Mouse (Mus musculus): ENCODE measurements around the gene Ralgps1. TPM values are rescaled to one million over a fixed set of nuclear protein-coding genes. Genes with fewer than 3 reads are reported as not detected.

Gene Ralgps1
- total and polyA plus RNA-seq, 3 experiments, result 0.89 to 2.6 TPM; not detected in 1

GRCm38 (mm10) chr2:33164646-33165045, 206.6 kb downstream of the Ralgps1 start:
- H3K9ac ChIP-seq (ENCODE audit: control insufficient read depth, low read depth, low read length, poor library complexity, severe bottlenecking), result no peak overlapping the region
- no peaks in the 10 kb centered on the region for H3K4me1 ChIP-seq (ENCODE audit: control insufficient read depth in 1 of 2, insufficient read depth in 2 of 2, low read length in 2 of 2)
- H3K4me3 ChIP-seq (ENCODE audit: control insufficient read depth in 1 of 2, insufficient read depth in 1 of 2, low read depth in 2 of 2, low read length in 2 of 2), result no peak overlapping the region
- no peak for DNase-seq (ENCODE audit: low read depth, low spot score)
- H3K27me3 ChIP-seq (ENCODE audit: control insufficient read depth in 1 of 2, insufficient read depth in 2 of 2, low read length in 2 of 2), result no peaks in the 10 kb centered on the region
- H3K9me3 ChIP-seq (replicated peaks; ENCODE audit: insufficient read depth, low read length), result no peaks in the 10 kb centered on the region
- H3K27ac ChIP-seq (ENCODE audit: control insufficient read depth, low read depth, low read length), result no peak overlapping the region
- no peaks in the 10 kb centered on the region for H3K36me3 ChIP-seq (ENCODE audit: control insufficient read depth in 1 of 2, insufficient read depth in 2 of 2, low read length in 2 of 2)
- no peak for TF ChIP-seq ZC3H11A (IDR thresholded peaks at IDR 0.05; ENCODE audit: low read depth, low read length)
- no peak for TF ChIP-seq CHD1 (IDR thresholded peaks at IDR 0.05; ENCODE audit: low read depth, low read length)
- TF ChIP-seq MXI1 (IDR thresholded peaks at IDR 0.05; ENCODE audit: low read depth, low read length), result no peak
- no peak for TF ChIP-seq CHD2 (IDR thresholded peaks at IDR 0.05; ENCODE audit: low read length)
- no peak for TF ChIP-seq ELF1 (IDR thresholded peaks at IDR 0.05; ENCODE audit: low read depth, low read length)
- TF ChIP-seq SMC3 (IDR thresholded peaks at IDR 0.05; ENCODE audit: low read depth, low read length), result no peak
- no peak for TF ChIP-seq POLR2AphosphoS2 (IDR thresholded peaks at IDR 0.05; ENCODE audit: low read length)
- no peak for TF ChIP-seq POLR2A (IDR thresholded peaks at IDR 0.05; ENCODE audit: control insufficient read depth in 1 of 2, insufficient read depth in 1 of 2, low read depth in 1 of 2, low read length in 2 of 2, poor library complexity in 1 of 2)
- no peak for TF ChIP-seq CTCF (IDR thresholded peaks at IDR 0.05 in 2 of 3, conservative IDR thresholded peaks at IDR 0.05 in 1 of 3; ENCODE audit: control insufficient read depth in 1 of 3, insufficient read depth in 1 of 3, low read depth in 2 of 3, low read length in 3 of 3, poor library complexity in 1 of 3, severe bottlenecking in 1 of 3)
- no peak for TF ChIP-seq GABPA (IDR thresholded peaks at IDR 0.05; ENCODE audit: low read depth, low read length)
- TF ChIP-seq EP300 (IDR thresholded peaks at IDR 0.05; ENCODE audit: low read depth in 1 of 2, low read length in 2 of 2), result no peak
- no peak for TF ChIP-seq MAFK (IDR thresholded peaks at IDR 0.05; ENCODE audit: borderline replicate concordance, low read depth, low read length)
- no peak for TF ChIP-seq USF2 (IDR thresholded peaks at IDR 0.05; ENCODE audit: borderline replicate concordance in 1 of 2, insufficient read depth in 1 of 2, low read depth in 1 of 2, low read length in 2 of 2)
- no peak for TF ChIP-seq TAL1 (IDR thresholded peaks at IDR 0.05; ENCODE audit: low read length)
- TF ChIP-seq E2F4 (IDR thresholded peaks at IDR 0.05; ENCODE audit: borderline replicate concordance, low read depth, low read length), result no peak
- no peaks in the 10 kb centered on the region for H3K79me2 ChIP-seq (ENCODE audit: control insufficient read depth, insufficient read depth, low read length, poor library complexity)

- no peaks in the 10 kb centered on the region for H3K79me2 ChIP-seq (ENCODE audit: control insufficient read depth, insufficient read depth, low read length, poor library complexity)
- no peak overlapping the region for H3K9ac ChIP-seq (ENCODE audit: control insufficient read depth, low read depth, low read length, poor library complexity, severe bottlenecking)
- no peaks in the 10 kb centered on the region for H3K9me3 ChIP-seq (replicated peaks; ENCODE audit: insufficient read depth, low read length)
- TF ChIP-seq MAFK (IDR thresholded peaks at IDR 0.05; ENCODE audit: borderline replicate concordance, low read depth, low read length) (no peak), MYC (IDR thresholded peaks at IDR 0.05; ENCODE audit: low read depth, low read length) (no peak), NRF1 (IDR thresholded peaks at IDR 0.05; ENCODE audit: insufficient read depth, low read depth, low read length, poor library complexity, severe bottlenecking) (no peak), POLR2AphosphoS2 (IDR thresholded peaks at IDR 0.05; ENCODE audit: low read length) (no peak), ETS1 (IDR thresholded peaks at IDR 0.05; ENCODE audit: low read depth, low read length) (no peak), ZC3H11A (IDR thresholded peaks at IDR 0.05; ENCODE audit: low read depth, low read length) (no peak), USF2 (IDR thresholded peaks at IDR 0.05; ENCODE audit: borderline replicate concordance in 1 of 2, insufficient read depth in 1 of 2, low read depth in 1 of 2, low read length in 2 of 2) (no peak), ZMIZ1 (IDR thresholded peaks at IDR 0.05; ENCODE audit: low read depth, low read length) (no peak)
- H3K4me3 ChIP-seq (ENCODE audit: control insufficient read depth in 1 of 2, insufficient read depth in 1 of 2, low read depth in 2 of 2, low read length in 2 of 2), result no peak overlapping the region
- DNase-seq (ENCODE audit: low read depth, low spot score), result no peak
- H3K27me3 ChIP-seq (ENCODE audit: control insufficient read depth in 1 of 2, insufficient read depth in 2 of 2, low read length in 2 of 2), result no peaks in the 10 kb centered on the region
- no peaks in the 10 kb centered on the region for H3K4me1 ChIP-seq (ENCODE audit: control insufficient read depth in 1 of 2, insufficient read depth in 2 of 2, low read length in 2 of 2)
- H3K36me3 ChIP-seq (ENCODE audit: control insufficient read depth in 1 of 2, insufficient read depth in 2 of 2, low read length in 2 of 2), result no peaks in the 10 kb centered on the region
- H3K27ac ChIP-seq (ENCODE audit: control insufficient read depth, low read depth, low read length), result no peak overlapping the region
These were observed 209.2 kb downstream of the Ralgps1 start for GRCm38 (mm10) chr2:33162126-33162525.

Measured in MEL (cell line).